Mouse (Mus musculus) hindbrain, embryonic 16.5 days (tissue): ENCODE results near the gene Amigo2. TPM values are rescaled to one million over a fixed set of nuclear protein-coding genes. Genes with fewer than 3 reads are reported as not detected.

Experiments used
- ATAC-seq: fragments of 200-750 bp; cut with Nextera tagmentation; 2 replicates; pipeline ENCODE4 v1.8.0; 2017; ENCODE audit warnings: moderate TSS enrichment, moderate library complexity
- H3K27ac ChIP-seq: fragments of 300-500 bp; sonication (generic); 2 replicates; pipeline ENCODE4 v1.5.1; 2014; ENCODE audit warnings: low read depth, mild to moderate bottlenecking, control low read depth, low read length, moderate library complexity
- H3K27me3 ChIP-seq: fragments of 300-500 bp; sonication (generic); replicated peaks from 2 replicates; pipeline ENCODE4 v1.6.1; 2014; ENCODE audit warnings: low read length; ENCODE audit not compliant: control insufficient read depth, insufficient read depth
- H3K36me3 ChIP-seq: fragments of 300-500 bp; sonication (generic); 2 replicates; pipeline ENCODE4 v1.6.1; 2014; ENCODE audit warnings: mild to moderate bottlenecking, low read length, moderate library complexity, mixed read lengths; ENCODE audit not compliant: control insufficient read depth, insufficient read depth
- H3K4me1 ChIP-seq: fragments of 300-500 bp; sonication (generic); 2 replicates; pipeline ENCODE4 v1.6.1; 2014; ENCODE audit warnings: low read depth, low read length; ENCODE audit not compliant: control insufficient read depth, insufficient read depth
- H3K4me2 ChIP-seq: fragments of 300-500 bp; sonication (generic); 2 replicates; pipeline ENCODE4 v1.6.1; 2014; ENCODE audit warnings: mild to moderate bottlenecking, low read length, control low read depth, moderate library complexity
- H3K4me3 ChIP-seq: fragments of 300-500 bp; sonication (generic); 2 replicates; pipeline ENCODE4 v1.5.1; 2014; ENCODE audit warnings: mild to moderate bottlenecking, low read length, control low read depth, moderate library complexity
- H3K9ac ChIP-seq: fragments of 300-500 bp; sonication (generic); 2 replicates; pipeline ENCODE4 v1.6.1; 2014; ENCODE audit warnings: low read depth, mild to moderate bottlenecking, control low read depth, low read length, moderate library complexity
- H3K9me3 ChIP-seq: fragments of 300-500 bp; sonication (generic); 2 replicates; pipeline ENCODE4 v1.6.1; 2014; ENCODE audit warnings: mild to moderate bottlenecking, low read length, moderate library complexity; ENCODE audit not compliant: control insufficient read depth
- WGBS: fragments of 180-500 bp; shearing (Covaris S2); extraction: QIAGEN DNeasy Blood & Tissue Kit; methylation state at CpG from one replicate; pipeline ENCODE4 v1.1.7; 2014; 5-methylcytosine and 5-hydroxymethylcytosine counted together
- polyA plus RNA-seq: library from polyadenylated mRNA; unstranded; fragments of >200 nt; fragmentation: Nextera tagmentation; extraction: Ambion mirVana; gene quantifications from 2 replicates; pipeline ENCODE4 v1.2.1, GENCODE M21; 2015

The Amigo2 gene
- polyA plus RNA-seq: 10.8 and 11.3 TPM in 2 replicates

DNA sequence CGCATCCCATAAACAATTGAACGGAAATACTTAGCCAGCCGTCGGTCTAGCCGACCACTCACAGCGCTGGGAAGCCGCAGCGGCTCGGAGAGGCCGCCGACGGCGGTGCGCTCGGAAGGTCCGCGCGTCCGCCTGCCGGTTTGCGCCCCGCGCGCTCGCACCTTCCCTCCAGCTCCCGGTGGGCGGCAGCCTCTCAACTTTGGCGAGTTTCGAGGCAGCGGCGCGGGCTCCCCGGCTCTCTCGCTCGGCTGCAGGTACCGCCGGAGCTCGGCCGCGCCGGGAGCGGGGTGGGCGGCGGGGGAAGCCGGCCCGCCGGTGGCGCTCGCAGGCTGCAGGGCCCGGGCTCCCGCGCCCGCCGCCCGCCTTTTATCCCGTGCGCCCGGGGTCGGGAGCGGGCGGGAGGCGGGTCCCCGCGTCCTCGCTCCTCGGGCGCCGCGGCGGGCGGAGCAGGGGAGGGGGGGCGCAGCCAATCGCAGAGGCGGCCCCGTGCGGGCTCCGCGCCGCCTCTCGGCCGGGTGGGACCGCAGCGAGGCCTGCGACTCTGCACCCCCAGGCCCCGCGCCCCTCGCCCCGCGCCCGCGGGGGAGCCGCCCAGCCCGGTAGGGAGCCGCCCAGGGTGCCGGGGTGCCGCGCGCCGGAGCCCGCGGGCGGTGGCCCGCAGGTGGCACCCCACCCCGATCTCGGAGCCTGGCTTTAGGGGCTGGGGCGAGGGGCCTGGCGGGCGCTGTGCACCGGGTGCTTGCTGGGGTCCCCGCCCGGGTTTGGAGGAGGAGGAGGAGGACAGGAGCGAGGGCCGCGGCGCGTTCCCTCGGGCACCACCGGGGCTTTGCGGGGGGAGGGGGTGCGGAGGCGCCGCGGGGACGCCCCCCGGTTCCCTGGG lies at the start of gene Amigo2, which contains the start of gene Pced1b:
Gene Amigo2 (minus strand): TSS at position 377 of the 880 bp plus-strand sequence.
Gene Pced1b (plus strand): TSS at position 197 of the 880 bp plus-strand sequence.
- H3K9me3 ChIP-seq: no peaks in the 10 kb centered on the region
- peak within 1 kb of the TSS; percentile 88 for H3K27ac ChIP-seq
- H3K4me2 ChIP-seq: peak within 1 kb of the TSS; percentile 80
- ATAC-seq: peak; percentile 96
- H3K4me3 ChIP-seq: peak within 1 kb of the TSS; percentile 78
- H3K4me1 ChIP-seq: peaks cover 13% of the 10 kb centered on the region
- whole genome bisulfite sequencing: under 1% methylated on average over 53 of the region's 125 CpGs
- no peaks in the 10 kb centered on the region for H3K36me3 ChIP-seq
- H3K27me3 ChIP-seq: peaks cover 2% of the 10 kb centered on the region; the same call in 1 of the 2 replicates
- peak within 1 kb of the TSS; percentile 93 for H3K9ac ChIP-seq

- no peaks in the 10 kb centered on the region for H3K4me1 ChIP-seq
- no peaks in the 10 kb centered on the region for H3K27me3 ChIP-seq
- no peak overlapping the region for H3K27ac ChIP-seq
- no peak for ATAC-seq
- no peak overlapping the region for H3K4me3 ChIP-seq
- H3K9ac ChIP-seq: no peak overlapping the region
- H3K36me3 ChIP-seq: no peaks in the 10 kb centered on the region
- WGBS: 84% methylated on average over 21 of the region's 21 CpGs
- H3K4me2 ChIP-seq: no peak overlapping the region
- no peaks in the 10 kb centered on the region for H3K9me3 ChIP-seq
Measured at GRCm38 (mm10) chr15:97291291-97292050, 44.4 kb upstream of the Amigo2 start.

GRCm38 (mm10) chr15:97290351-97290750 lies 43.3 kb upstream of the Amigo2 start:
- no peak overlapping the region for H3K27ac ChIP-seq
- ATAC-seq: no peak
- no peak overlapping the region for H3K4me3 ChIP-seq
- no peak overlapping the region for H3K9ac ChIP-seq
- no peaks in the 10 kb centered on the region for H3K27me3 ChIP-seq
- H3K36me3 ChIP-seq: no peaks in the 10 kb centered on the region
- no peaks in the 10 kb centered on the region for H3K4me1 ChIP-seq
- no peak overlapping the region for H3K4me2 ChIP-seq
- no peaks in the 10 kb centered on the region for H3K9me3 ChIP-seq
- WGBS: 95% methylated on average over 6 of the region's 6 CpGs

GRCm38 (mm10) chr15:97289176-97289575 lies 42.1 kb upstream of the Amigo2 start:
- 87% methylated on average over 4 of the region's 4 CpGs for WGBS
- no peaks in the 10 kb centered on the region for H3K27me3 ChIP-seq
- no peak overlapping the region for H3K4me2 ChIP-seq
- no peak overlapping the region for H3K27ac ChIP-seq
- no peaks in the 10 kb centered on the region for H3K36me3 ChIP-seq
- no peak overlapping the region for H3K4me3 ChIP-seq
- no peak for ATAC-seq
- no peaks in the 10 kb centered on the region for H3K9me3 ChIP-seq
- H3K4me1 ChIP-seq: no peaks in the 10 kb centered on the region
- no peak overlapping the region for H3K9ac ChIP-seq

- H3K4me1 ChIP-seq: no peaks in the 10 kb centered on the region
- no peaks in the 10 kb centered on the region for H3K9me3 ChIP-seq
- H3K9ac ChIP-seq: no peak overlapping the region
- 77% methylated on average over 13 of the region's 13 CpGs for WGBS
- H3K27me3 ChIP-seq: no peaks in the 10 kb centered on the region
- H3K4me2 ChIP-seq: no peak overlapping the region
- no peak overlapping the region for H3K4me3 ChIP-seq
- no peaks in the 10 kb centered on the region for H3K36me3 ChIP-seq
- ATAC-seq: no peak
- H3K27ac ChIP-seq: no peak overlapping the region
Measured at GRCm38 (mm10) chr15:97288690-97289089, 41.6 kb upstream of the Amigo2 start.

DNA sequence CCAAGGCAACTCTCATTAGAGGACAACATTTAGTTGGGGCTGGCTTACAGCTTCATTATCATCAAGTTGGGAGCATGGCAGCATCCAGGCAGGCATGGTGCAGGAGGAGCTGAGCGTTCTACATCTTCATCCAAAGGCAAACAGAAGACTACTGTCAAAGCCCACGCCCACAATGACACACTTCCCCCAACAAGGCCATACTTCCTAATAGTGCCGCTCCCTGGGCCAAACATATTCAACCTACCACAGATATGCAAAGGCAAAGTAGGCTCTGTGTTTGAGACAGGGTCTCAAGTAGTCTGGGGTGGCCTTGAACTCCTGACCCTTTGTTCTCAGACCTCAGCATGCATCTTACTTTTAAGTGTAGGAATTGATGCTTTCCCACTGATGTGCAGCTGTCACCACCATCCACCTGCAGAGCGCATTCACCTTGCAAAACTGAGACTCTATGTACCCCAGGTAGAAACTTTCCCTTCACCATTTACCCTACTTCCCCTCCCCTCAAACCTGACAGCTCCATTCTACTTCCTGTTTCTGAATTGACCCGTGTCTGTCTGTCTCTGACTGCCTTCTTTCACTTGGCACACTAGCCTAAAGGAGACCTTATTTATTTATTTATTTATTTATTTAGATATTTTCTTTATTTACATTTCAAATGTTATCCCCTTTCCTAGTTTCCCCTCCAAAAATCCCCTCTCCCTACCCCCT lies 40.5 kb upstream of the Amigo2 start:
- WGBS: 92% methylated on average over 5 of the region's 5 CpGs
- H3K4me1 ChIP-seq: no peaks in the 10 kb centered on the region; the same call in 1 of the 2 replicates
- ATAC-seq: no peak
- H3K9me3 ChIP-seq: no peaks in the 10 kb centered on the region
- H3K27ac ChIP-seq: no peak overlapping the region
- H3K4me2 ChIP-seq: no peak overlapping the region
- no peak overlapping the region for H3K4me3 ChIP-seq
- H3K9ac ChIP-seq: no peak overlapping the region
- H3K27me3 ChIP-seq: no peaks in the 10 kb centered on the region
- H3K36me3 ChIP-seq: no peaks in the 10 kb centered on the region

GRCm38 (mm10) chr15:97286731-97287130 lies 39.6 kb upstream of the Amigo2 start:
- no peak overlapping the region for H3K27ac ChIP-seq
- no peak for ATAC-seq
- H3K36me3 ChIP-seq: no peaks in the 10 kb centered on the region
- H3K9ac ChIP-seq: no peak overlapping the region
- H3K4me3 ChIP-seq: no peak overlapping the region
- WGBS: 75% methylated on average over 10 of the region's 10 CpGs
- H3K4me2 ChIP-seq: no peak overlapping the region
- no peaks in the 10 kb centered on the region; the same call in 1 of the 2 replicates for H3K4me1 ChIP-seq
- no peaks in the 10 kb centered on the region for H3K27me3 ChIP-seq
- no peaks in the 10 kb centered on the region for H3K9me3 ChIP-seq

DNA sequence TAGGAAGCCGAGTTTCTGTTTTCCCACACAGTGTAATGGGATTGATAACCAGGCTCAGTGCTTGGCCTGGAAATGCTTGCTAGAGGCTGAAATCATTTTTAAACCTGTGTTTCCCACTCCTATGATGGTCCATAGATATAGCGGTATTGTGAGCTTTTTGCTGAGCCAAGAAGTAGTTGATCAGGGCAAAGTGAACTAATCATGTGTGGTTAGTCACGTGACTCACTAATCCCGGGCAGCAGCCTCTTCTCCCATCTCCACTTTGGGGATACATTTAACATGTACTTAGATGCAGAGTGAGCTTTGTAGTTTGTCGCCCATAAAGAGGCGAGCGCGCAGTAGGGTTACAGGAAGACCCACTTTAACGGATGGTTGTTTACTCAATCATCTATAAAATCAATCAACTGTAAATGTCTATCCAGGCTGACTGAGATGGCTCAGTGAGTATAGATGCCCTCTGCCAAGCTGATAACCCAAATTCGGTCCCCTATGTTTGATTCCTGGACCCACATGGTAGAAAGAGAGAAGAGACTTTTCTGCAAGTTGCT lies 38.7 kb upstream of the Amigo2 start:
- WGBS: 89% methylated on average over 10 of the region's 10 CpGs
- H3K9me3 ChIP-seq: no peaks in the 10 kb centered on the region
- H3K4me1 ChIP-seq: no peaks in the 10 kb centered on the region; the same call in 1 of the 2 replicates
- no peak overlapping the region for H3K4me2 ChIP-seq
- no peaks in the 10 kb centered on the region for H3K36me3 ChIP-seq
- no peak overlapping the region for H3K27ac ChIP-seq
- H3K9ac ChIP-seq: no peak overlapping the region
- no peak for ATAC-seq
- no peaks in the 10 kb centered on the region for H3K27me3 ChIP-seq
- no peak overlapping the region for H3K4me3 ChIP-seq
